Mouse (Mus musculus) retina, adult 2 months (tissue): Measurements from ENCODE around the gene Pou6f1.
"Not testable (repeated sequence)": the region's sequence is repeated elsewhere in the genome, so short reads cannot be mapped to it uniquely, and the experiment has no call there.

Experiments
- DNase-seq: peaks from one replicate; pipeline ENCODE4 v3.0.0-alpha.2; 2012; ENCODE audit warnings: low read depth, low spot score

Gene Pou6f1

DNA sequence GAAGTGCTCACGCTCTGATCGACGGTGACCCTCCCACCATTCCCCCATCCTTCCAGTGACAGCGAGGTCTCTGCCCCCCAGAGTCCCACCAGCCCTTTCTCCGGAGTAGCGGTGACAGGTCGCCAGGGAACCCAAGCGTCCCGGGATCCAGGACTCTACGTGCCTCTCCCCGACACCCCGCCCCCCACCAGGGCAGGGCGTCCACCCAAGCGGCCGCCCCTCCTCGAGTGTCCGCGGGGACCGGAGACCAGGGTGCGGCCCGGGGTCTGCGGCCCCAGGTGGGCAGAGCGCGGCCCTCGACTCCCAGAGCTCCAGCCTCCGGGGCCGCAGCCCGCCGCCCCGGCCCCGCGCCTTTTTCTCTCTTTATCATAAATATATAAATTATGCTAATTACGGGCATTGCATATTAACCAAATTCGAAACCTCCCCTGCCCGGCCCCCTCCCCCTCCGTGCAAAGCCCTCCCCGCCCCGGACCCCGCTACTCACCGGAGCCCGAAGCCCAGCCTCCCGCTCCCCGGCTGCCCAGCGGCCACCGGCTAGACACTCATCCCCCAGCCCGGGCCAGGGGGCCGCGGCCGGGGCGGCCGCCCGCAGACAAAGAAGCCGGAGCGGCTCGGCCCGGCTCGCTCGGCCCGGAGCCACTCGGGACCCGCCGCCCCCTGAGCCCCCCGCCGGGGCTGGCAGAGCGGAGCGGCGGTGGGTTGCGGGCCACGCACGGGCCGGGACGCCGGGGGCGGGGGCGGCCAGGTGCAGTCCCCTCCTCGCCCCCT lies at the start of gene Pou6f1:
Pou6f1 (minus strand) TSS at position 709 of the 771 bp plus-strand sequence.
- DNase-seq, result no peak

DNA sequence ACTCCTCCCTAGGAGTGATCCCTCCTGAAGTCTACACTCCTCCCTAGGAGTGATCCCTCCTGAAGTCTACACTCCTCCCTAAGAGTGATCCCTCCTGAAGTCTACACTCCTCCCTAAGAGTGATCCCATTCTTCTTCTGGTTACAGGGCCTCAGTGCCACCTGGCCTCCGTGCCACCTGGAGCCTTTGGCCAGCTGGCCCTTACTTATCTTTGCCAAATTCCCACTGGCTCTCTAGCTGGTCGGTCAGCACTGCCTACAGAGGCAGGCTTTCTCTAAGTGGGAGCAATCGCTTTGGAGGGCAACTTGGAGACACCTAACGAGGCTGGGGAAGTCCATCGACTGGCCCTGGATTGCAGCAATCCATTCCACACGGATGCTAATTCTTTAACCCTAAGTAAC lies 46.4 kb upstream of the Pou6f1 start:
- no peak for DNase-seq

DNA sequence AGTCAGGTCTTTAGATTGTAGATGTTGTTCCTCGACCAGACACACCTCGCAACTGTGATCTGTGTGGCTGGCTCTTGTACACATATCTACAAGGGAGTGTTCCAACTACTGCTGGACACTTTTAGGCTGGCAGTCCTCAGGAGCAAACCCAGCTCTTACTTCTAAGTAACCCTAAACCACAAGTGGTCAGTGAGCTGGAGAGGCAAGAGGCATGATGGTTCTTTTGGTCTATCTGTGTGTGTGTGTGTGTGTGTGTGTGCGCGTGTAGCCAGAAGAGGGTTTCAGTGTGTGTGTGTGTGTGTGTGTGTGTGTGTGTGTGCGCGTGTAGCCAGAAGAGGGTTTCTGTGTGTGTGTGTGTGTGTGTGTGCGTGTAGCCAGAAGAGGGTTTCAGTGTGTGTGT lies 42.7 kb upstream of the Pou6f1 start:
- DNase-seq, result no peak

DNA sequence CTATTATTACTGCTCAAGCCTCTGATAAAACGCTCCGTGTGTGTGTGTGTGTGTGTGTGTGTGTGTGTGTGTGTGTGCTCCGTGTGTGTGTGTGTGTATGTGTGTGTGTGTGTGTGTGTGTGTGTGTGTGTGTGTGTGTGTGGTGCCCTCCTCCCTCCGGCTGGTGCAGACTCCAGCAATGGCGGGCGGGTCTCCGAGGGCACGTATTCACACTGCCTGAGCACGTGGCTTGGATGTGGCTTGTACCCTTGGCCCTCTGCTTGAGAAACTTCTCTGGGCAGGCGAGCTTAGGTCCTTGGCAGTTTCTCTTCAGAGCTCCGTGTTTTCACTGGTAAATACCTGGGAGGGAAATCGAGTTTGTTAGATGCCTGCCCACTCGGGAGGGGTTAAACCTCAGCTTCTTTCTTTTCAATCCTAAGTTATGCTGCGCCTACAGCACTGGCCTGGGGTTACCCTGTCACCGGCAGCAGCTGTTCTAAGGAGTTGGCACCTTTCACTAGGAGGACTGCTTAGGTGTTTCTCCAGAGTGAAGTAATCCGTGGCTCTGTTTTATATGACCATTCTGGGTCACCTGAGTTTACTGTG lies 41.5 kb upstream of the Pou6f1 start:
- DNase-seq, result no peak

DNA sequence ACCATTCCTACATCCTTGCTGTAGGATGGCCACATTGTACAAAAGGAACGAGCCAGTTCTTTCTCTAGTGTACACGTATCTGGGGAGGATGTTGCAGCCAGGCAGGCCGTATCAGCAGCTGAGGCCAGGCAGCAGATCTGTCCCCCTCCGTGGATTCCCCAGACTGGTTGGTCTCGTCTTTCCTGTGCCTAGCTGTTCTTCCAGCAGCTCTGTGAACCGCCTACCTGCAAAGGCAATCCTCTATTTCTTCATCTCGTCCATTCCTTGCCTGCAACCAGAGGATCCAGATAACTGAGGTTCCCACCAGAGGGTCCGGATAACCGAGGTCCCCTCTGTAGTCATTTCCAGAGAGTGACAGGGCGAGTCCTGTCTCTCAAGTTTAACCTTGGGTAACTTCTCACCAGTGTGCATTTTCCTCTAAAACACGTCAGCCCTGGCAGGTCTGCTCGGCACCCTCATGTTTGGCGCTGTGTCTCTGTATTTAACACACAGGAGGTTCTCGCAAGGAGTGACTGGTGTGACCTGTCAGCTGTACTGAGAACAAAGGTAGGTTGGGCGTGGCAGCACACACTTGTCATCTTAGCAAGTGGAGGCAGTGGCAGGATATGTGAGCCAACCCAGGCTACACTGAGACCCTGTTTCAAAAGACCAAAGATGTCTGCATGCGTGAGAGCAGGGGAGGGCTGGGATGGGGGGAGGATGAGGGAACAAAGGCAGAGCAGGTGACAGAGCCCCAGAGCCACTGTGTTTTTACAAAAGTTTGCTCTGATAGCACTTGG lies 40.4 kb upstream of the Pou6f1 start:
- DNase-seq, result no peak

DNA sequence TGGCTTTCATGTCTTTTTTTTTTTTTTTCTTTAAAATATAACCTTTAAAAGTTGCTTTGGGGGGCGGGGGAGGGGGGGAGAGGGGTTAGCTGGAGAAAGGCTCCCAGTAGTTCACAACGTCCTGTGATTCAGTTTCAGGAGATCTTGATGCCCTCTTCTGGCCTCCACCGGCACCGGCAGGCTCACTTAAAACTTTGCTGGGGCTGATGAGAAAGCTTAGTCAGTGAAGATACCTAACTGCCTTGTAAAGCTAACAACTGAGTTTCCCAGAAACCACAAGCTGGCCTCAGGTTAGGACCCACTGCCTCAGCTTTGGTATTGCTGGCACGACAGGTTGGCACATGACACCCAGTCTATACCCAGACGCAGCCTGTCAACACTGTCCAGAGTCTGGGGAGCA lies 37.9 kb upstream of the Pou6f1 start:
- DNase-seq, result no peak

DNA sequence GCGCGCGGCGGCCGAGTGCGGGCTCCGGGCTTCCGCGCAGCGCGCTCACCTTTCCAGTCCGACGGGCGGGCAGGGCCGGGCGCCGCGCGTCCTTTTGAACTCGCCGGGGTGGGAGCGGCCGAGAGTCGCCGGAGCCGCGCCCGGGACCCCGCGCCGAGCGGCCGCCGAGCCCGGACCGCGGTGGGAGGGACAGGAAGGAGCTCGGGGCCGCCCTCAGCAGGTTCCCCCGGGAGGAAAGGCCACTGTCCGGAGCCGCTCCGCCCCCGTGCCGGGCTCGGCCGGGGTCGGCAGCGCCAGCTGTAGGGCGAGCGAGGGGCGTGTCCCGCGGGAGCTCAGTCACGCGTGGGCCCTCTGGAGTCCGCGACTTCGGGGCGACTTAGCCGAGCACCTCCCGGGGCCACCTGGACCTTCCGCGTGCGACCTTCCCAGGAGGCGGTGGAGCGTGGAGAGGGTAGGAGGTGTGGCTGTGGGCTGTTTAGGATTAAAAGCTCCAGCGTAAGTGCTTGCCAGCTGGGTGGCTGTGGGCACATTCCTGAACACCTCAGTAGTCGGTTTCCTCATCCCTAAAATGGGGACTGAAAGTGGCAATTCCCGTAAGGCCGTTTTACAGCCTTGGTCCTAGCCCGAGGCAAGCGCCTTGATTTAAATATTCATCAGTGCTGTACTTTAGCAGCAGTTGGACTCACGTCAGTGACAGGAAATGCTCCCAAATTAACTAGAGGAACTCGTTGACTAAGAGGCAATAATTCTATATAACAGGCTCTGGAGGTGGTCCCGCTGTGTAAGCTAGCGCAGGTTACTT lies 37.1 kb upstream of the Pou6f1 start, which contains the start of gene Smagp:
Smagp (minus strand) TSS at position 241 of the 802 bp plus-strand sequence.
- DNase-seq, result no peak

DNA sequence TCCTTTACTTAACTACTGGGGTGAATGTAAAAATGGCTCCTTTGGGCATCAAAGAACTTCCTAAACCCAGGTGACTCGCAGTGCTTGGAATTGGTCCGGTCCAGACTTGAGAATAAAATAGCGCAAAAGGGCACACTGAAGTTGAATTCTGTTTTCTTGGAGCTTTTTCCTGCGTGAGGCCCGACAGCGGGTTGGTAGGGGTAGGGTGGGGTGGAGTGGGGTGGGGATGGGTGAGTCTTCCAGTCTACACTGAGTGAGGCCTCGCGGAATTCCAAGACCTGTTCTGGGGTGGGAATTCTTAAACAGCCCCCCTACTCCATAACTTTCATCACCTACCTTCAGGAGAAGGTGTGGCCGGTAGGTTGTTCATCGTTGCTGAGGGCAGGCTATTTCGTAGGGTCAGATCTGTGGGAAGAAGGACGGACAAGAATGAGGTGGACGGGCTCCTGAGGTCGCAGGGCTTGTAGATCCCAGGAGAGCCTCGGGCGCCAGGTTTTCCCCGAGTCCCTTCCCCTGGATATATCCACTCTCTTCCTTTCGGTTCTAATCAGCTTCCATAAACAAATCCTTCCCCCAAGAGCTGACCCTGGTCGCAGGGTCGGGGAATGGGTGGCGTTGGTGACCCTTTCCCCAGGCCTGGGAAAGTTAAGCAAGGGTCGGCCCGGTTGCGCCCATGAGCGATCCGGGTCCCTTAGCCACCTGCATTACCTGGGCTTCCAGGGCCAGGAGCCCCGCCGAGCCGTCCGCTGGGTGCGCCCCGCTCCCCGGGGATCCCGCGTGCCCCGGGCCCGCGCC lies 36.3 kb upstream of the Pou6f1 start:
- no peak for DNase-seq

DNA sequence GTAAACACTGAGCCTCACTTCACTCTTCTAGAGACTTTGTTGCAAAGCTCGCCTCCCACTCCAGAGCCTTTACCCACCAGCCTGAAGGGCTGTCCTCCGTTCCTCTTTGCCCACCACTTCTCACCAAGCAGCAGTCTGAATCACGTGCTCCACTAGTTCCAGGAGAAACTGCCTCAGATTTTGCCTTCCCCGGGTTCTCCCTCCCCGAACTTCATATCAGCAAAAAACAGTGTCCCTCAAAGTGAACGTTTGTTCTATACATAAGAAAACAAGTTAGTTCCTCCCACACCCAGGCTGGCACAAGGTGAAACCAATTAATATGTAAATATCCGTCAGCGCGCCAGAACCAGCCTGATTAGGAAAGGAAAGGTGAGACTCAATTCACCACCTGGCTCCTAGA lies 35.5 kb upstream of the Pou6f1 start:
- no peak for DNase-seq

DNA sequence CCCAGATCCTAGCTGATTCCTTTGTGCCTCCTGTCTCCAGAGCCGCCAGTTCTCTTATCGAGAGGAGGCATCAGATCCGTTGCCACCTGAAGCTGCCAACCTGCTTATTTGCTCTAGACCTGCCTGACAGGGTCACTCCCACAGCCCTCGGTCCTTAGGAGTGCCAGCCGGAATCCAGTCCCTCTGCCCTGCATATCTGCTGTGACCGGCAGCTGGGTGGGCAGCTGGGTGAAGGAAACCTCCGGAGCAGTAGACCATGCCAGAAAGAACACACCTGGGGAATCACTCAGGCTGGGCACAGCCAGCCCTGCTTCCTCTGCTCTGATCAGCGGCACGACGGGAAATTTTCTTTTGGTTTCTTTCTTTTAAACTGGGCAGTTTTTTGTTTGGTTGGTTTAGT lies 33.6 kb upstream of the Pou6f1 start:
- DNase-seq, result no peak

DNA sequence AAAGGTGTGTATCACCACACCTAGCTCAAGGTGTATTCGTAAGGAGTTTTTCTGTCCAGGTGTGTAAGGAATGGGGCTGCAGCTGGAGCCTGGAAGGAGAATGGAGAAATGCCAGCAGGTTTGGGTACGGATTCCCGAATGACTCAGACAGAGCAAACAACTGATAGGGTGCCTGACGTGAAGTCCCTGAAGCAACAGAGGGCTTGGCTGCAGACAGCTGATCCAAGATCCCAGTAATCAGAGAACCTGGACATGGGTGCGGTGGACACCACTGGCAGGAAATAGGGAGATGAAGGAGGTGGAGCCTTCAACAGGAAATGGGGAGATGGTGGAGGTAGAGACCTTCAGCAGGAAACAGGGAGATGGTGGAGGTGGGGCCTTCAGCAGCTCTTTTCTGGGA lies 32.5 kb upstream of the Pou6f1 start:
- no peak for DNase-seq

DNA sequence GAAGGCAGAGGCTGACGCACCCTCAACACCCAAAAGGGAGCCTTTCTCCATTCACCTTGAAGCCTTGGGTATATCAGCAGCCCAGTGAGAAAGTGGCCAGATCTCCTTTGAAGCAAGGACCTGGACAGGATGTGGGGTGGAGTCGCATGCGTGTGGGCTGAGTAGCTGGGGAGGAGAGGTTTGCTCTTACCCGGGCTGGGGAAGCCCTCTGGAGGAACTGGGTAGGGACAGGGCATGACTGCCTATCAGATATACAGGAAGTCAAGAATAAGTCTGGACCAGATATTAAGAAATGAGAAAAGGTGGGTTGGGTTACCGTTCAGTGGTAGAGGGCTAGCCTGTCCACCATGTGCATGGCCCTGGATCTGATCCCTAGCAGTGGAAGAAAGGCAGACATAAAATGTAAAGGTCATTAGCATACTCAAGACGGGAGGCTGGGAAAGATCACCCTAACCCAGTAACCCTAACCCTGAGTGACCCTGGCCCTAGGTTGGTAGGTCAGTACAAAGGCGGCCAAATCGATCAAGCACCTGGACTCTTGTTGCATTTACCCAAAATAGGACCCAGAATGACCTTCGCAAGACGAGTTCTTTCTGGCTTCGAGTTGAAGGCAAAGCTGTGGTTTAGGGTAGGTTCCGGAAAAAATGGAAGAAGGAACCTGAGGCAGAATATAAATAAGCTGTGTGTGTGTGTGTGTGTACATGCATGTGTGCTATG lies 31.8 kb upstream of the Pou6f1 start:
- no peak for DNase-seq

DNA sequence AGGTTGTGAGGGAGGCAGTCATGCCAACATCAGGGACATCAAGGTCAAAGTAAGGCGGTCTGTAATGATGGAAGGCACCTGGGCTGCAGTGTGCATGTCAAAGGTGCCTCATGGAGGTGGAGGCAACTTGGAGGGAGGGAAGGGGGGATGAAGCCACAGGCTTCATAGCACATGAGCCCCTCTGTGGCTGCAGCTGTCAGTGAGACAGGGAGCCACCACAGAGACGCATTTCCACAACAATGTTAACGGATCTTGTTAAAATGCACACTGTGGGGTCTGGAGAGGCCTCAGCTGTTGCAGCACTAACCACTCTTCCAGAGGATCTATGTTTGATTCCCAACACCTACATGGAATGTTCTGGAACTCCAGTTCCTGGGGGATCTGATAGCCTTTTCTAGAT lies 30.3 kb upstream of the Pou6f1 start:
- DNase-seq, result no peak

DNA sequence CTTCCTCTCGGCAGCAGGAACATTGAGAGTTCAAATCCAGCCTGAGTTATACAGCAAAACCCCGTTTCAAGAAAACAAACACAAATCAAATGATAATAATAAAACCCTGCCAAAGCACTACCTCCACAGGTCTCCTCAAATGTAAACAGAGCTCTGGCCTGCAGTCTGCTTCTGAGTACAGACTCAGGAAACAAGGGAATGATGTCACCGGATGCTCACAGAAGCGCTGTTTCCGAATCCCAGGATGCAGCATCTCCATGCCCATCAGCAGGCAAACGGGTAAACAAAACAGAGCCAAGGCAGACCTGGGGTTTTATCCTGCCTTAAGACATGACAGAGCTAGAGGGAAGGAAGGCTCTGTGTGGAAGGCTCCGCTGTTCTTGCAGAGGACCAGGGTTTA lies 29.0 kb upstream of the Pou6f1 start:
- no peak for DNase-seq

DNA sequence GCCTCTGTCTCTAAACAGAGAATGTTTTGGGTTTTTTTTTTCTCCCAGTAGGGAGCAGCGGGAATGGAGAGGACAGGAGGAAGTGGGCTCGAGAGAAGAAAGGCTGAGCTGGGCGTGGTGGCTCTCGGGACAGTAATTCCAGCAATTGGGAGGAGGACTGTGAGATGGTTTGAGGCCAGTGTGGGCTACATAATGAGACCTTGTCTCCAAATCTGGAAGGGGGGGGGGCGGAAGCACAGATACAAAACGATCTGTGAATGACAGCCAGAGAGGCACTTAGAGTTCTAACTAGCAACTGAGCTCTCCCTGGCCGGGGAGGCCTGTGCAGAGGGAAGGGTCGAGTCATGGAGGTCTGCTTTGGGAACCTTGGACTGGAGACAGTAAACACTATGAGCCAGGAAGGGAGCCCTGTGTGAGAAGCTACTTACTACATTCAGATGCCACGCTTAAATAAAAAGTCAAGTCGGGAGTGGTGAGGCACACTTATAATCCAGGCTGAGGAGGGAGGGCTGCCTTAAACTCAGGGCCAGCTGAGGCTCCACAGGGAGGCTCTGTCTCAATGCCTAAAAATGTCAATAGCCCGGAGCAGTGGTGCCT lies 28.1 kb upstream of the Pou6f1 start:
- DNase-seq, result no peak

DNA sequence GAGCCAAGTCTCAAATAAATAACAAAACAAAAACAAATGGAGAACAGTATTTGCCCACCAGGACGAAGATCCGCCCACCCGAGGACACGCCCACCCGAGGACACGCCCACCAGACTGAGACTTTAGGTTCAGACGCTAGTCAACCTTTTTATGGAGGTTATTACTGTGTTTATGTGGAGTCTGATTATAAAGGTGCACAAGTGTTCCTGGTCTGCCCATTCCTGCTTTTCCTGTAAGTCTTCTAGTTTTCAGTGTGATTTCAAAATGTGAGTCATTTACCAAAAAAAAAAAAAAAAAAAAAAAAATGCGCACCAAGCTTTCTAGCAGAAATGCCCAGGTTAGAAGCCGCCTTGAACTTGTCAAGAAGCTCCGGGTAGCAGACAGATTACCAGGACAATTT lies 27.5 kb upstream of the Pou6f1 start:
- no peak for DNase-seq

DNA sequence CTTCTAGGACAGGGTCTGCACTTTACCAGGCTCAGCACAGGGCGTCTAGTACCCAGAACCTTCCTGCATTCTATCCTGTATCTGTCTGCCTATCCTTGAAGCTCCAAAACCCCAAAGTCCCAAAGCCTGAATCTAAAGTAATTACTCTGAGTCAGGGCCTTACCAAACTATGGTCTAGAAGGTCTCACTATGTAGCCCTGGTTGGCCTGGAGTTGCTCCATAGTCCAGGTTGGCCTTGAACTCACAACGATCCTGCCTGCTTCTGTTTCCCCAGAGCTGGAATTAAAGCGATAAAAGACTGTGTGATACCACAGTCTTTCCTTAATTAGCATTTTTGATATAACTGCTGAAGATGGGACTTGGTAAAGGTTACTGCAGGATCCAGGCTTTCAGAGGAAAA lies 24.7 kb upstream of the Pou6f1 start:
- DNase-seq, result no peak

DNA sequence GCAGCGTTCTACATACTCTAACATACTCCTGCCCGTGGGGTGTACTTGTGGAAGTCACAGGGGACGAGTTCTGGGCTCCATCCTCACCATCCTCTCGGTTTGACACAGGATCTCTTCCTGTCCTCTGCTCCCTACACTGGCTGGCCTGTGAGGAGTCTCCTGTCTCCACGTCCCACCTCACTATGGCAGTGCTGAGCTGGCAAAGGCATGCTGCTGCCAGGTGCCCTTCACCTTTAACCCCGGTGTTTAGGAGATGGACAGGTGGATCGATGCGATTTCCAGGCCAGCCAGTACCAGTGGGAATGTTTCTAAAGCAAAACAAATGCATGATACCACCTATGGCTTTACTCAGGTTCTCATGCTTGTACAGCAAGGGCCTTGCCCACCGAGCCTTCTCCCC lies 24.0 kb upstream of the Pou6f1 start:
- no peak for DNase-seq

DNA sequence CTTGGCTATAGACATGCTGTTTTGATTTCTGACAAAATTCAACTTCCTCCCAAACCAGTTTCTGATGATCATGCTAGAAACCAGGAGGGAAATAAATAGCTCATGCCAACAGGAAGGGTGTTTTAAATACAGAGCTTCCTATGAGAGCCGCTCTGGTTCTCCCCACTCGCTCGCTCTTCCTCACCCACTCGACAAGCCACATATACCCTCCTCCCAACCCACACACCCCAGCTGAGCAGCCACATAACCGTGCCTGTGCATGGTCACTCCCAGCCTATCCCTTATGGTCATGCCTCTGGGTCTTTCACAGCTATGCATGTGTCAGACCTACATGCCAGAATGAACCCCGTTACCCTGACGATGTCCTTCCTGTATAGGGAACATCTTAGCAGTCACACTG lies 22.4 kb upstream of the Pou6f1 start:
- DNase-seq, result no peak

DNA sequence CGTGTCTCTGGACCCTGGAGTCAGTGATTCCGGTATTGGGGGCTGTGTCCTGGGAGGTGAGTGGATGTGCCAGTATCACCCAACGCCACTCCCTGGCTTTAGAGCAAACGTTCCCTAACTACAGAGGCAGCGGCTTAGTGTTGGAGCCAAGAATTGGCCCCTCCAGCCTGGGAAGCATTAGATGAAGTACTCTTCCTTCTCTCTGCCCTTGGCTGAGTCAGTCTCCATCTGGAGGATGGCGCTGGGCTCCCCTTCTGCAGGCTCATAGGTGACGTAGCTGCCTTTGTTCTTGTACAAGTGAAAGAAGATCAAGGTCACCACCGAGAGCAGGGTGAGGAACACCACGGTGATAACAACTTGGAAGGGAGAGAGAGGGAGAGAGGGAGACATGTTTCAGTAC lies 21.9 kb upstream of the Pou6f1 start:
- not testable (repeated sequence) for DNase-seq
